ENCODE assay signal across 9 mouse cellular contexts in the genomic region with DNA sequence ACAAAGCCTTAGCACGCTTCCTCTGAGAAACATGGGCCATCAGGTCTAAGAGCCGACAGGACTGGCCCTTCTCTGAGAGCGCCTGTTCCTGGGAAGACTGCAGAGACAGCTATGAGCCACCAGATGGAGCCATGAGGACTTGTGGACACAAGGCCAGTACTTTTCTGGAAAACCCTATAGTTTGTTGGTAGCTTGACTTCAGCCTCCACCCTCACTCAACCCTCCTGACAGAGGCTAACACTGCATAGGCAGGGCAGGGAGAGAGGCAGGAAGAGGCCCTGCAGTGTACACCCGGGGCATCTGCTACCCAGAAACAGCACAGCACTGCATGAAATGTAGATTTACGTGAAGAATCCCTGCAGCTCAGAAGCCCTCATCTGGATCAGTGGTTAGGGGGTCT. TPM values are rescaled to one million over a fixed set of nuclear protein-coding genes. Genes with fewer than 3 reads are reported as not detected.
DNase-seq lines count a peak whose midpoint lies in the region; ATAC-seq lines count a peak whose summit lies in the region.
"Had no signal": no experiment of that assay in that cellular context is flagged by ENCODE, and none has a peak within 500 bp of the region (broad histone marks: within the 10 kb centered on the region; RNA-seq: fewer than 3 reads in every experiment).

No protein-coding gene starts in this region.

- peak; percentile 36 for DNase-seq in hindbrain, embryonic 10.5 days (ENCODE audit: low spot score)
- peak; percentile 72 for DNase-seq in adrenal gland, postnatal 14 days
- peak; percentile 27 for DNase-seq in embryo, embryonic 11.5 days (ENCODE audit: low read depth, low spot score)
- DNase-seq in left cerebral cortex, postnatal 10 days (ENCODE audit: extremely low spot score in 1 of 2, low spot score in 2 of 2): peak; percentile 31 to 37
- peak; percentile 43 for DNase-seq in midbrain, embryonic 10.5 days (ENCODE audit: low spot score)
- DNase-seq in testis, postnatal 14 days (ENCODE audit: low spot score): peak; percentile 19

- 63% methylated on average over 5 of the region's 5 CpGs for WGBS in hindbrain, embryonic 10.5 days
- WGBS in hindbrain, embryonic 12.5 days: 59% methylated on average over 5 of the region's 5 CpGs
- WGBS in midbrain, embryonic 10.5 days: 58% methylated on average over 5 of the region's 5 CpGs

- no peak overlapping the region for H3K9ac ChIP-seq in hindbrain, embryonic 12.5 days

- H3K36me3 ChIP-seq in hindbrain, embryonic 10.5 days: peaks cover 87% of the 10 kb centered on the region
- peaks cover 82% of the 10 kb centered on the region for H3K36me3 ChIP-seq in hindbrain, embryonic 12.5 days
- peaks cover 90% of the 10 kb centered on the region for H3K36me3 ChIP-seq in midbrain, embryonic 10.5 days

- intact Hi-C loops in left cerebral cortex, postnatal 10 days (cut with DNase I): no loop called here

- H3K9me3 ChIP-seq in hindbrain, embryonic 10.5 days: no peaks in the 10 kb centered on the region
- H3K9me3 ChIP-seq in hindbrain, embryonic 12.5 days (replicated peaks): no peaks in the 10 kb centered on the region
- no peaks in the 10 kb centered on the region for H3K9me3 ChIP-seq in midbrain, embryonic 10.5 days (replicated peaks)
- H3K9me3 ChIP-seq: megakaryocyte, embryonic 14.5 days had no signal

- ATAC-seq in hindbrain, embryonic 12.5 days (ENCODE audit: low FRiP score): no peak
- peak; percentile 65 for ATAC-seq in inflammation-experienced regulatory T-cells, adult 6 months

- H3K27me3 ChIP-seq in hindbrain, embryonic 10.5 days (ENCODE audit: insufficient read depth, poor library complexity, severe bottlenecking): no peaks in the 10 kb centered on the region
- H3K27me3 ChIP-seq in hindbrain, embryonic 12.5 days: no peaks in the 10 kb centered on the region
- no peaks in the 10 kb centered on the region for H3K27me3 ChIP-seq in midbrain, embryonic 10.5 days (ENCODE audit: low read depth, poor library complexity, severe bottlenecking)
- H3K27me3 ChIP-seq: megakaryocyte, embryonic 14.5 days had no signal

- H3K4me3 ChIP-seq in hindbrain, embryonic 10.5 days: no peak overlapping the region
- no peak overlapping the region for H3K4me3 ChIP-seq in hindbrain, embryonic 12.5 days
- H3K4me3 ChIP-seq in midbrain, embryonic 10.5 days: no peak overlapping the region
- H3K4me3 ChIP-seq: megakaryocyte, embryonic 14.5 days had no signal

- H3K4me2 ChIP-seq in hindbrain, embryonic 12.5 days (replicated peaks): no peak overlapping the region

- H3K27ac ChIP-seq in hindbrain, embryonic 10.5 days: no peak overlapping the region
- no peak overlapping the region for H3K27ac ChIP-seq in hindbrain, embryonic 12.5 days
- no peak overlapping the region for H3K27ac ChIP-seq in midbrain, embryonic 10.5 days (replicated peaks)

- no peaks in the 10 kb centered on the region for H3K4me1 ChIP-seq in hindbrain, embryonic 10.5 days (replicated peaks)
- no peaks in the 10 kb centered on the region for H3K4me1 ChIP-seq in hindbrain, embryonic 12.5 days
- no peaks in the 10 kb centered on the region for H3K4me1 ChIP-seq in midbrain, embryonic 10.5 days

RNA-seq across cellular contexts. Expression of gene Sec31a, which starts 42.1 kb away (rescaled TPM):
- 108 and 114 TPM in 2 replicates for polyA plus RNA-seq in hindbrain, embryonic 10.5 days (2016; fragmentation: Nextera tagmentation; extraction: Ambion mirVana)
- 128 and 141 TPM in 2 replicates for polyA plus RNA-seq in hindbrain, embryonic 12.5 days (2016; fragmentation: Nextera tagmentation; extraction: Ambion mirVana)
- total RNA-seq in adrenal gland, postnatal 14 days (2021): 160 and 173 TPM in 2 replicates
- polyA plus RNA-seq in inflammation-experienced regulatory T-cells, adult 6 months (2017; shearing (Covaris generic)): 100 to 1,000 TPM in 1 of 3 experiments, 10 to 100 TPM in 2; 71.1 to 124 (median 73.2) TPM
- 10 to 100 TPM; 97.3 to 97.6 TPM for total RNA-seq in left cerebral cortex, postnatal 10 days (2021)
- 101 and 109 TPM in 2 replicates for polyA plus RNA-seq in midbrain, embryonic 10.5 days (2016; fragmentation: Nextera tagmentation; extraction: Ambion mirVana)

Comparison
In these comparisons a context has a peak if more than half of its experiments do, and no peak if none do; other contexts are left out.
1. DNase-seq: peak in every context shown above with its lines; median percentile 72 in adrenal gland, postnatal 14 days; 43 in midbrain, embryonic 10.5 days; 36 in hindbrain, embryonic 10.5 days; 34 in left cerebral cortex, postnatal 10 days; 27 in embryo, embryonic 11.5 days; 19 in testis, postnatal 14 days.